Mouse (Mus musculus): ENCODE results near the gene Slfn8. TPM values are rescaled to one million over a fixed set of nuclear protein-coding genes. Genes with fewer than 3 reads are reported as not detected.
"Not testable (repeated sequence)": the region's sequence is repeated elsewhere in the genome, so short reads cannot be mapped to it uniquely, and the experiment has no call there.

Slfn8 gene
- polyA plus RNA-seq, 1 experiment from 2014 or later, result 0.74 TPM

DNA sequence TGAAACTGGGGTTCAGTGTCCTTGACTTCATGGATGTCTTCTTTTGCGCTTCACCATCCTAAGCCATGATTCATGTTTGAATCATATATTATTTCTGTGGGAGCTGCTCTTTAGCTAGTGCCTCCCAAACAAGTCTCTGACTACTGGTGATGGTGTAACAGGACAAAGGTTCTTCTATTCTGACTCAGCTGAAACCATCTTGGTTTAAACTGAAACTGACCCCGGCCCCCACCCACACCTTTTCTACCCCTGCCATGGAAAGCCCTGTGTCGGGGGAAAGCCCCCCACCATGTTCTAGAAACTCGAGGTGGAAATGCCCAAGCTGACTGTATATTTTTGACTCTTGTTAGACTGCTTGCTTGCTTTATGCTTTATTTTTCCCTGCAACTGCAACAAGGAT is 23.3 kb upstream of the Slfn8 start:
- no peak overlapping the region for H3K4me3 ChIP-seq
- 84% methylated on average over 4 of the region's 4 CpGs for WGBS
- no peak for ATAC-seq (ENCODE audit: borderline replicate concordance, extremely low read depth, low FRiP score, low TSS enrichment)
- no peak overlapping the region for H3K4me2 ChIP-seq
- H3K27ac ChIP-seq, result no peak overlapping the region
- H3K36me3 ChIP-seq, result no peaks in the 10 kb centered on the region
- no peaks in the 10 kb centered on the region for H3K4me1 ChIP-seq
- no peaks in the 10 kb centered on the region for H3K27me3 ChIP-seq
- H3K9me3 ChIP-seq, result no peaks in the 10 kb centered on the region
- H3K9ac ChIP-seq, result no peak overlapping the region

DNA sequence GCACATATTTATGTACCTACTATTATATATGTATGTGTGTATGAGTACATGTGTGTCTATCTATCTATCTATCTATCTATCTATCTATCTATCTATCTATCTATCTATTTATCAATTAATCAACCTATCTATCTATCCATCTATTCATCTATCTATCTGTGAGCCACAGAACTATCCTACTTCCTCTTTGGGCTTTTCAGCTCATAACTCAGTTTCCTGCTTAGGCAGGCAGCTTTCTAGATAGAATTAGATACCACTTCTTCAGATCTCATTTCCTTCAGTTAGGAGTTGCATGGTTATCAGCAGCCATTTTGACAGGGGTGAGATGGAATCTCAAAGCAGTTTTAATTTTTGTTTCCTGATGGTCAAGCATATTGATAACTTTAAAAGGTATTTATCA is 20.4 kb upstream of the Slfn8 start:
- Histone ChIP-seq H3K4me2 (no peak overlapping the region), H3K9ac (no peak overlapping the region)

DNA sequence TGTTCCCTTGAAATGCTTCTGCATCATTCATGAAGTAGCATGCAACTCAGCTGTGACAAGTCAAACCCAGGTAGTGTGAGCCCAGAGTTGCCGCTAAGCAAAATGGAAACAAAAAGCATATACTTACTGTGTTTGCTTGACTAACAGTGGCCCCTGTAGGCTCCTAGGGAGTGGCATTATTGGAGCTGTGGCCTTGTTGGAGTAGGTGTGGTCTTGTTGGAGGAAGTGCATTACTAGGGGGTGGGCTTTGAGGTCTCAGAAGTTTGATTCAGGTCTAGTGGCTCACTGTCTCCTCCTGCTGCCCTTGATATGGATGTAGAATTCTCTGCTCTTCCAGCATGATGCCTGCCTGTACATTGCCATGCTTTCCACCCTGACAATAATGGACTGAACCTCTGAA is 19.7 kb upstream of the Slfn8 start:
- Histone ChIP-seq H3K27me3 (no peaks in the 10 kb centered on the region), H3K9me3 (no peaks in the 10 kb centered on the region), H3K27ac (no peak overlapping the region), H3K4me2 (peak overlapping the region; percentile 48), H3K36me3 (no peaks in the 10 kb centered on the region), H3K4me3 (peak overlapping the region; percentile 15; the same call in 1 of the 2 replicates), H3K4me1 (no peaks in the 10 kb centered on the region), H3K9ac (no peak overlapping the region)
- 30% methylated on average over 1 of the region's 1 CpGs for WGBS
- ATAC-seq (ENCODE audit: borderline replicate concordance, extremely low read depth, low FRiP score, low TSS enrichment), result no peak

More for the DNA sequence above, 20.4 kb upstream of the Slfn8 start:
- no peak for ATAC-seq (ENCODE audit: borderline replicate concordance, extremely low read depth, low FRiP score, low TSS enrichment)
- Histone ChIP-seq H3K4me3 (no peak overlapping the region), H3K27ac (no peak overlapping the region), H3K9me3 (no peaks in the 10 kb centered on the region), H3K36me3 (no peaks in the 10 kb centered on the region), H3K27me3 (no peaks in the 10 kb centered on the region), H3K4me1 (no peaks in the 10 kb centered on the region)

DNA sequence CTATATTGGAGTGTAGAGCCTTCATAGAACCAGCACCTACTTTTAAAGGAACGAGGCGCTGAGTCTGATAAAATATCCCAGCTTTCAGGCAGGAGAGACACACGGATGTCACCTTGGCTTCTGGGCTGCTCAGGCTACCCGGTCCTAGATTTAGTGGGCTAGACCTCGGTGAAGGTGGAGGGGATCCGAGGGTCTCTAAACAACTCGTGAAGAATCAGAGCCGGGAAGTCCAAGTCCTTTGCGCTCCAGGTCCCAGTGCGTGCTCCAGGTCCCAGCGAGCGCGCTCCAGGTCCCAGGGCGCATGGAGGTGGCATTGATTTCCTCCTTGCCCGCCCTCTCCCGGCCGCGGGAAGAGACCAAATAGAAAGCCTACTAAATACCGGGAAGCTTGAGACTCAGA is 19.2 kb upstream of the Slfn8 start:
- H3K4me2 ChIP-seq, result peak overlapping the region; percentile 48
- 10% methylated on average over 19 of the region's 19 CpGs for WGBS
- H3K9me3 ChIP-seq, result no peaks in the 10 kb centered on the region
- H3K9ac ChIP-seq, result no peak overlapping the region
- no peaks in the 10 kb centered on the region for H3K4me1 ChIP-seq
- peak overlapping the region; percentile 15; the same call in 1 of the 2 replicates for H3K4me3 ChIP-seq
- no peaks in the 10 kb centered on the region for H3K27me3 ChIP-seq
- ATAC-seq (ENCODE audit: borderline replicate concordance, extremely low read depth, low FRiP score, low TSS enrichment), result no peak
- no peak overlapping the region for H3K27ac ChIP-seq
- no peaks in the 10 kb centered on the region for H3K36me3 ChIP-seq

DNA sequence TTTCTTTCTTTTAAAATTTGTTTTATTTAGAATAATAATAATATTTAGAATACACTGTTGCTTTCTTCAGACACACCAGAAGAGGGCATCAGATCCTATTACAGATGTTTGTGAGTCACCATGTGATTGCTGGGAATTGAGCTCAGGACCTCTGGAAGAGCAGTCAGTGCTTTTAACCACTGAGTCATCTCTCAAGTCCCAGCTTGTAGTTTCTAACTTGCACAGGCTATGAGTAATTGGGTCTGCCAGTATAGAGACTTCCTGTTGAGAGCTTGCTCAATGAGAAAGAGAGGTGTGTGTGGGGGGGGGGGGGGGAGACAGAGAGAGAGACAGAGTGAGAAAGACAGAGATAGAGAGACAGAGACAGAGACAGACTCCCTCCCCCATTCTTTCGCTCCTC is 18.5 kb upstream of the Slfn8 start:
- Histone ChIP-seq H3K9me3 (no peaks in the 10 kb centered on the region), H3K4me2 (no peak overlapping the region; the same call in 1 of the 2 replicates), H3K27ac (no peak overlapping the region), H3K4me3 (no peak overlapping the region), H3K4me1 (no peaks in the 10 kb centered on the region), H3K36me3 (no peaks in the 10 kb centered on the region), H3K27me3 (no peaks in the 10 kb centered on the region), H3K9ac (no peak overlapping the region)
- 43% methylated on average over 1 of the region's 1 CpGs for WGBS
- no peak for ATAC-seq (ENCODE audit: borderline replicate concordance, extremely low read depth, low FRiP score, low TSS enrichment)

DNA sequence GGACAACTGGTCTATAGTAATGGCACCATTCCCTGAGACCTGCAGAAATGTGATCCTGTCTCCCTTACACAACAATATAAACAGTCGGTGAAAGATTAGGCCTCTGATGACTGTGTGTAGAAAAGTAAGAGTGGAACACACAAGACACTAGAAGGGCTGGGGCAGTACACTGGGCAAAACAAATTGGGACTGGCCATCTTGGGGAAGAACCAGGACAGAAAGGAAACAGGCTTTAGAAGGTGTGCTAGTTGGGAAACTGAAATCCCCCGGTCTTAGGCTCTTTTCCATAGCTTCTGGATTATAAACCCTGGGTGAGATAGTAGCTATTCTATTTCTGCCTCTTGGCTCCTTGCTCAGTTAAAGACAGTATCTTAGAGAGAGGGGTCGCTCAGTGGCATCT is 18.1 kb upstream of the Slfn8 start:
- not testable (repeated sequence) for H3K27ac ChIP-seq; H3K36me3 ChIP-seq; H3K9ac ChIP-seq; H3K4me3 ChIP-seq; ATAC-seq (ENCODE audit: borderline replicate concordance, extremely low read depth, low FRiP score, low TSS enrichment); H3K9me3 ChIP-seq; H3K4me1 ChIP-seq; H3K4me2 ChIP-seq; H3K27me3 ChIP-seq
- whole genome bisulfite sequencing, result 73% methylated on average over 3 of the region's 3 CpGs

DNA sequence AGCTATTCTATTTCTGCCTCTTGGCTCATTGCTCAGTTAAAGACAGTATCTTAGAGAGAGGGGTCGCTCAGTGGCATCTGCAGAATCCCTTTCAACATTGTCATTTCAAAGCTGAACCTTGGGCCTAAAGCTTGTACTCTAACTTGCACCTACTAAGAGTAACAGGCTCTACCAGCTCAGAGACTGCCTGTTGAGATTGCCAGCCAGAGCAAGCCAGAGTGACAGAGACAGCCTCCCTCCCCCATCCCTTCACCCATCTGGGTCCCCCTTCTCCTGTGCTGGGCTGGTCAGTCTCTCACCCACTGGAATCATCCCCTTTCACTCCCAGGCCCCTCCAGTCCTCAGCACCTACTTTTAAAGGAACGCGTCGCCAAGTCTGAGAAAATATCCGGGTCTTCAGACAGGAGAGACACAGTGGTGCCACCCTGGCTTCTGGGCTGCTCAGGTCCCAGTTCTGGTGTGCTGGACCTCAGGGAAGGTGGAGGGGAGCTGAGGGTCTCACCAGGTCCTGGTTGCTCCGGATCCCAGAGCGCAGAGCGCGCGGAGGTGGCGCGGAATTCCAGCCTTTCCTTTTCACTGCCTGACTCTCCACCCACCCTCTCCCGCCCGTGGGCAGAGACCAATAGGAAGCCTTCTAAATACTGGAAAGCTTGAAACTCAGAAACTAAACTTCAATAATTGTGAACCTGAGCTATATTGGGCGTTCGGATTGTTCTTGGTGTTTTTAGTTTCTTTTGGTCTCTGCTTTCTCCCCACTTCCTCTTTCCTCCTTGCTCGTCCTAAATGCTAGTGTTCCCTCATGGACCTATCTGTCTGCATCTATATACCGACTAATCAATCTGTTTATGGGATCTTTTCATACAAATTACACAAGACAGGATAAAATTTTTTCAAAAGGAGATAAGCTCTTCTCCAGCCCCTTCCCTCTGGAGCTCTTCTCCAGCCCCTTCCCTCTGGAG is 770 bp downstream of the Slfn8 start:
- ATAC-seq (ENCODE audit: borderline replicate concordance, extremely low read depth, low FRiP score, low TSS enrichment); H3K27me3 ChIP-seq; H3K9ac ChIP-seq; H3K4me3 ChIP-seq; H3K4me1 ChIP-seq; H3K27ac ChIP-seq; H3K36me3 ChIP-seq; H3K9me3 ChIP-seq: not testable (repeated sequence)
- 71% methylated on average over 18 of the region's 18 CpGs for WGBS
- 0 out of 2 replicates have a peak overlapping the region, but pooled peaks have one; percentile 5 for H3K4me2 ChIP-seq

DNA sequence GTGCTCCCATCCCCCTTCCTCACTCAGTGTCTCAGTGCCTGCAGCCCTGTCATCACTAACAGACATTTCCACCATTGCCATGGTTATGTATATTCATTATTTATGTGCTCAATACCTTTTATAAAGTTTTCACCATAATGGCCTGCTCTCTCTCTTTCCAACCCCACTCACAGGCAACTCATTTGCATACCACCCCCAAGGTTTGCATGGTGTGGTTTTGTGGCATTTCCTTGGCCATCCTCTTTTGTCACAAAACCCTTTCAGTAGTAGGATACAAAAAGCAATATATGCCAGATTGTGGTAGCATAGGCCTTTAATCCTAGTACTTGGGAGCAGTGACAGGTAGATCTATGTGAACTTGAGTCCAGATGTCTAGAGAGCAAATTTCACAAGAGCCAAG is 4.5 kb downstream of the Slfn8 start:
- no peak for ATAC-seq (ENCODE audit: borderline replicate concordance, extremely low read depth, low FRiP score, low TSS enrichment)
- Histone ChIP-seq H3K4me2 (no peak overlapping the region), H3K9ac (no peak overlapping the region), H3K36me3 (no peaks in the 10 kb centered on the region), H3K9me3 (no peaks in the 10 kb centered on the region), H3K27me3 (no peaks in the 10 kb centered on the region), H3K4me3 (no peak overlapping the region), H3K4me1 (no peaks in the 10 kb centered on the region), H3K27ac (no peak overlapping the region)

DNA sequence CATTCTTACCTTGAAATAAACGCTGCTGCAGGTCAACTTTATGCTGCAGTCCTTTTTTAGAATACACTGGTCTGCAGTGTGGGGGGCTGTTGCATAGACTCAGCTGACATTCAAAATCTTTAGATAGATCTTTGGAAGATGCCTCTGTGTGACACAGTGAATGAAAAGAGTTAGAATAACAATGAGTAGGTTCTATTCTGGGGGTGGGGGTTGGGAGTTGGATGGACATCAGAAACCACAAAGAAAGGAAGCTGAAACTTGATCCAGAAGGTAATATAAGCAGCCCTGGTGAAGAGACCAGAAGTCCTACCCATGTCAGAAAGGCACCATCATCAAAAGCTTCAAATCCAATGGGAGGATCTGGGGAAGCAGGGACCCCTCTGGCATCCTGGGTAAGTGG is 7.3 kb downstream of the Slfn8 start:
- Histone ChIP-seq H3K4me2 (no peak overlapping the region), H3K9me3 (no peaks in the 10 kb centered on the region), H3K9ac (no peak overlapping the region), H3K27ac (no peak overlapping the region), H3K4me1 (no peaks in the 10 kb centered on the region), H3K36me3 (no peaks in the 10 kb centered on the region), H3K27me3 (no peaks in the 10 kb centered on the region), H3K4me3 (no peak overlapping the region)
- ATAC-seq (ENCODE audit: borderline replicate concordance, extremely low read depth, low FRiP score, low TSS enrichment), result no peak
- 73% methylated on average over 1 of the region's 1 CpGs for WGBS

DNA sequence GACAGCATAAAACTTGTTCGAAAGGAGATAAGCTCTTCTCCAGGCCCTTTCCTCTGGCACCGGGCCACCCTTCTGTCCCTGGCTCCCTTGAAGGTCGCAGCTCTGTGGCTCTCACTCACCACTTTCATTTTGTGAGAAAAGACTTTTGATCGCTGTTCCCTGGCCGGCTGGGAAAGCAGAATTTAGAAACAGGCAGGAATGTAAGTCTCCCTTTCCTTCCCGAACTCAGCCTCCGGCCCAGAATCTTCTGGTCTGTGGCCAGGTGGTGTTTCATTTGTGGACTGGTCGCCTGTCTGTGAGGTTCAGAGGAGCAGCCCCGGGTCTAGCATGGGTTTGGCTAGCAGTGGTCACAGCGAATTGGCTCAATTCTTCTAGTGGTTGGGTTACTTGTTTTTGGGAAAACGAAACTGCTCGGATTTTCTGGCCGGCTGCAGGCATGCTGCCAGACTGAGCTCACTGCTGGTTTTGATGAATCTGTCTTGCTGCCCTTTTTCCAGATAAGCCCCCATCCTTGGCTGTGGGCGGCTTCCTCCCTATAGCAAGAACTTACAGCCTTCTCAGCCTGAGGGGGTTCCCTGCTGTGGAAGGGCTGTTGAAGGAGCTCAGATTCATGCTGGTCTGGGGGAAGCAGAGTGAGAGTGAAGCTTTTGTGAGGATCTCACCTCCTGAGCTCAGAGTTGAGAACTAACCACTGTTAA is 29.0 kb downstream of the Slfn8 start, which contains the start of gene Slfn9:
Gene Slfn9, minus strand, starts transcription at position 362 of the 698 bp plus-strand sequence.
- Histone ChIP-seq H3K9me3 (no peaks in the 10 kb centered on the region), H3K27me3 (no peaks in the 10 kb centered on the region), H3K9ac (peak within 1 kb of the TSS; percentile 63), H3K4me1 (peaks cover 18% of the 10 kb centered on the region), H3K4me2 (peak within 1 kb of the TSS; percentile 81), H3K4me3 (peak within 1 kb of the TSS; percentile 53), H3K36me3 (peaks cover 7% of the 10 kb centered on the region; the same call in 1 of the 2 replicates), H3K27ac (peak within 1 kb of the TSS; percentile 83)
- WGBS, result 3% methylated on average over 14 of the region's 14 CpGs
- ATAC-seq (ENCODE audit: borderline replicate concordance, extremely low read depth, low FRiP score, low TSS enrichment), result peak; percentile 27; the same call in 1 of the 2 replicates

DNA sequence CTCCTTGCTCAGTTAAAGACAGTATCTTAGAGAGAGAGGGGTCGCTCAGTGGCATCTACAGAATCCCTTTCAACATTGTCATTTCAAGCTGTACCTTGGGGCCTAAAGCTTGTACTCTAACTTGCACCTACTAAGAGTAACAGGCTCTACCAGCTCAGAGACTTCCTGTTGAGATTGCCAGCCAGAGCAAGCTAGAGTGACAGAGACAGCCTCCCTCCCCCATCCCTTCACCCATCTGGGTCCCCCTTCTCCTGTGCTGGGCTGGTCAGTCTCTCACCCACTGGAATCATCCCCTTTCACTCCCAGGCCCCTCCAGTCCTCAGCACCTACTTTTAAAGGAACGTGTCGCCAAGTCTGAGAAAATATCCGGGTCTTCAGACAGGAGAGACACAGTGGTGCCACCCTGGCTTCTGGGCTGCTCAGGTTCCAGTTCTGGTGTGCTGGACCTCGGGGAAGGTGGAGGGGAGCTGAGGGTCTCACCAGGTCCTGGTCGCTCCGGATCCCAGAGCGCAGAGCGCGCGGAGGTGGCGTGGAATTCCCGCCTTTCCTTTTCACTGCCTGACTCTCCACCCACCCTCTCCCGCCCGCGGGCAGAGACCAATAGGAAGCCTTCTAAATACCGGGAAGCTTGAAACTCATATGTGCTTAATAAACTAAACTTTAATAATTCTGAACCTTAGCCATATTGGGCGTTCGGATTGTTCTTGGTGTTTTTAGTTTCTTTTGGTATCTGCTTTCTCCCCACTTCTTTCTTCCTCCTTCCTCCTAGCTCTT is 29.8 kb downstream of the Slfn8 start:
- Histone ChIP-seq H3K27ac (peak overlapping the region; percentile 83), H3K4me2 (peak overlapping the region; percentile 81), H3K36me3 (peaks cover 10% of the 10 kb centered on the region; the same call in 1 of the 2 replicates), H3K4me1 (peaks cover 18% of the 10 kb centered on the region), H3K9ac (peak overlapping the region; percentile 63), H3K4me3 (peak overlapping the region; percentile 53)
- H3K27me3 ChIP-seq, H3K9me3 ChIP-seq: not testable (repeated sequence)
- peak; percentile 91 for ATAC-seq (ENCODE audit: borderline replicate concordance, extremely low read depth, low FRiP score, low TSS enrichment)
- WGBS, result 8% methylated on average over 19 of the region's 19 CpGs
